Mouse (Mus musculus) olfactory bulb, adult 2 months (tissue): ENCODE data around the gene Dact2. TPM values are rescaled to one million over a fixed set of nuclear protein-coding genes. Genes with fewer than 3 reads are reported as not detected.

Experiments
- H3K27ac ChIP-seq: fragments of 200-500 bp; 2 replicates; pipeline ENCODE4 v1.5.1; 2012; ENCODE audit warnings: low read depth, low read length; ENCODE audit not compliant: insufficient read depth
- H3K4me1 ChIP-seq: fragments of 200-500 bp; 2 replicates; pipeline ENCODE4 v1.6.1; 2012; ENCODE audit warnings: low read length; ENCODE audit not compliant: control insufficient read depth, insufficient read depth
- H3K4me3 ChIP-seq: fragments of 200-500 bp; 2 replicates; pipeline ENCODE4 v1.5.1; 2012; ENCODE audit warnings: mild to moderate bottlenecking, low read depth, low read length, moderate library complexity; ENCODE audit not compliant: insufficient read depth
- CTCF ChIP-seq: fragments of 200-500 bp; IDR thresholded peaks from 2 replicates; pipeline ENCODE4 v1.5.1; 2012; ENCODE audit warnings: low read depth, mild to moderate bottlenecking, low read length, moderate library complexity; ENCODE audit not compliant: insufficient read depth
- POLR2A ChIP-seq: fragments of 200-500 bp; IDR thresholded peaks from 2 replicates; pipeline ENCODE4 v1.6.1; 2012; ENCODE audit warnings: mild to moderate bottlenecking, low read depth, low read length, moderate library complexity; ENCODE audit not compliant: insufficient read depth
- WGBS: fragments of 180-500 bp; shearing (Covaris S2); methylation state at CpG from one replicate; pipeline ENCODE4 v1.1.7; 2018; 5-methylcytosine and 5-hydroxymethylcytosine counted together
- polyA plus RNA-seq: library from polyadenylated mRNA; stranded (reverse); fragments of >200 nt; gene quantifications from 2 replicates; pipeline ENCODE4 v1.2.4, GENCODE M21; 2012; ENCODE audit warnings: low replicate concordance; ENCODE audit not compliant: missing spikeins, insufficient read depth, insufficient read length

Dact2 gene
- polyA plus RNA-seq, 1 experiment, result not detected

DNA sequence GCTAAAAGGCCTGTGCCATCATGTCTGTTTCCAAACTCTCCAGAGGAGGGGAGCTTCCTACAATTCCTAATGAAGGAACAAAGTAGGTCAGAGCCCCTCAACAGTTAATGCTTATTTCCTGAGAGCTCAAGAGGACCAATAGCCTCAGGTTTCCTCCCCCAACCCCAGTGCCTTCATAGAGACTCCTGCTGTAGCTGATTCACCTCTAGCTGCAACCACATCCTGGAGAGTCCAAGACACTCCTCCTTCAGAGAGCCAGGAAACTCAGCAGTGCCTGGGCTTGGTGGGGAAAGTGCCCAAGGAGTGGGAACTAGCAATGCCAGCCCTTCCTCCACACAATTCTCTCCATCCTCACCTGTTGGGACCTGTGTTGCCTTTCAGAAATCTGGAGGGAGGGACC lies 31.4 kb downstream of the Dact2 start:
- peaks cover 27% of the 10 kb centered on the region for H3K4me1 ChIP-seq
- TF ChIP-seq CTCF, result no peak
- TF ChIP-seq POLR2A, result no peak
- H3K4me3 ChIP-seq, result no peak overlapping the region
- H3K27ac ChIP-seq, result no peak overlapping the region

DNA sequence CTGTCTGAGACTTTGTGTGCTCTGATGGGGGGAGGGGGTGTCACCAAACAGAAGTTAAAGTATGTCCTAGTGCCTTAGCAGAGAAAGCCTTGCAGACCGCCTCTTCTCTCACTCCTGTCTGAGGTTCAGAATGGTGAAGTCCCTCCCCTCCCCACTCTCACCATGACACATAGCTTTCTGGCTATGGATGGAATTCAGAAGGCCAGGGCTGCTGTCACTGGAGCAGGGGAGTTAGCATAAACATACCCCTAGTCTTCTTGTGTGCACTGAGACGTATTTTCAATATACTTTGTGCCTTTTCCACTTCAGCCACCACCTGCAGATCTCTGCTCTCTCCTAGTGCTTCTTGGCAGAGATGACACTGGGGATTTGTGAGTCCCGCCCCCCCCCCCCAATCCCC lies 31.9 kb downstream of the Dact2 start:
- H3K4me1 ChIP-seq, result peaks cover 29% of the 10 kb centered on the region
- no peak for TF ChIP-seq CTCF
- no peak for TF ChIP-seq POLR2A
- WGBS, result 62% methylated on average over 3 of the region's 3 CpGs
- H3K27ac ChIP-seq, result no peak overlapping the region
- no peak overlapping the region for H3K4me3 ChIP-seq

DNA sequence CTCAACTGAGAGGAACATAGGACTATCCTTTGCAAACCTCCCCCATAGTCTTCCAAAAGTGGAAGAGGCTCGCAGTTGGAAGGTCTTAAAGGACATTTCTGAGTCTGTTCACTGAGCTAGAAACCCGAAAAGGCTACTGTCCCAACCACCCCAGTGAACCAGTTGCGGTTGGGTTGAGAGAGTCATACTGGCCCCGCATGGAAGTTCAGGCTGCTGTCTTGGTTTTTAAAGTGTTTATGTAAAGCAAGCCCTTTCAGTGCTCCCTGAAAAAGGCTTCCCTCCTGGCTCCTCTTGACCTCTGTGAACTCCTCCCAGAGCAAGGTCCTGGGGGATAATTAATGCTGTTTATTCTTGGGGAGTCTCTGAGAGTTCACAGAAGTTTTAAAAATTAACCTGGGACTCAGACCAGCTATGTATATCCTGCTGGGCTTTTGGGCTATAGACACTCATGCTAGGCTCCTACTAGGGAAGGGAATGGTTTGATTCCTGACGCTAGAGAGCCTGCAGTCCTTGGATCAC lies 33.1 kb downstream of the Dact2 start:
- 87% methylated on average over 5 of the region's 5 CpGs for WGBS
- Histone ChIP-seq H3K27ac (no peak overlapping the region), H3K4me1 (peaks cover 30% of the 10 kb centered on the region), H3K4me3 (no peak overlapping the region)
- TF ChIP-seq POLR2A (no peak), CTCF (no peak)

- no peak overlapping the region for H3K4me3 ChIP-seq
- TF ChIP-seq POLR2A (no peak), CTCF (no peak)
- WGBS, result 87% methylated on average over 11 of the region's 11 CpGs
- H3K27ac ChIP-seq, result no peak overlapping the region
- peaks cover 35% of the 10 kb centered on the region for H3K4me1 ChIP-seq
These were observed 34.7 kb downstream of the Dact2 start for GRCm38 (mm10) chr17:14169431-14169830.

- Histone ChIP-seq H3K4me1 (peaks cover 29% of the 10 kb centered on the region), H3K27ac (no peak overlapping the region), H3K4me3 (no peak overlapping the region)
- WGBS, result 49% methylated on average over 5 of the region's 5 CpGs
- TF ChIP-seq POLR2A (no peak), CTCF (no peak)
These were observed 36.5 kb downstream of the Dact2 start for GRCm38 (mm10) chr17:14167594-14167993.

- H3K27ac ChIP-seq, result no peak overlapping the region
- no peak overlapping the region for H3K4me3 ChIP-seq
- peaks cover 29% of the 10 kb centered on the region for H3K4me1 ChIP-seq
- TF ChIP-seq CTCF (no peak), POLR2A (no peak)
- WGBS, result 77% methylated on average over 6 of the region's 6 CpGs
These were observed 37.2 kb downstream of the Dact2 start for GRCm38 (mm10) chr17:14166746-14167432.

- H3K4me3 ChIP-seq, result no peak overlapping the region
- no peak overlapping the region for H3K27ac ChIP-seq
- WGBS, result 58% methylated on average over 9 of the region's 9 CpGs
- peaks cover 29% of the 10 kb centered on the region for H3K4me1 ChIP-seq
- no peak for TF ChIP-seq CTCF
- no peak for TF ChIP-seq POLR2A
These were observed 38.0 kb downstream of the Dact2 start for GRCm38 (mm10) chr17:14165934-14166610.

DNA sequence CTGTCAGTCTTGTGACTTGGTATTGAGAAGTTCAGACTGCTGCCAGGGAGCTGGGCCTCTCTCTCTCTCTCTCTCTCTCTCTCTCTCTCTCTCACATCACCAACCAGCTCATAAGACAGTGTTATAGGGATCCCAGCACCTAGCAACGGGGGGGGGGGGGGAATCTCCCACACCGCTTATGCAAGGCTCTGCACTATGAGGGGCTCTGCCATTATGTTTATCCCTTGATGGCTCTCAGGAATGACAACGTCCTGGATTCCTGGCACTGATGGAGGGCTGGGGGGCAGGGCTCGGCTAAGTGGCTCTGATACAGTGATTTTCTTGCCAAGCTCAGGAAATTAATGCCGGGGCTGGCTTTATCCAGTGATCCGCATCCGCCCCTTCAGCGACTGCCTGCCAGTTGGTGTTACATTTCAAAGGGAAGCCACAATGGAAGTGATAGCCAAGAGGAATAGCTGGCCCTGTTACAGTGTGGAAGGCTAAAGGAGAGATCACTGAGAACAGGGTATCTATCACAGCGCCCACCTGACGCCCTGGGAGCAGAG lies 38.7 kb downstream of the Dact2 start:
- H3K27ac ChIP-seq, result no peak overlapping the region
- H3K4me3 ChIP-seq, result no peak overlapping the region
- TF ChIP-seq CTCF, result no peak
- TF ChIP-seq POLR2A, result no peak
- WGBS, result 8% methylated on average over 10 of the region's 10 CpGs
- peaks cover 29% of the 10 kb centered on the region for H3K4me1 ChIP-seq

- no peak overlapping the region for H3K27ac ChIP-seq
- no peak overlapping the region for H3K4me3 ChIP-seq
- TF ChIP-seq CTCF, result no peak
- TF ChIP-seq POLR2A, result no peak
- peaks cover 17% of the 10 kb centered on the region for H3K4me1 ChIP-seq
- 93% methylated on average over 3 of the region's 3 CpGs for WGBS
These were observed 43.3 kb downstream of the Dact2 start for GRCm38 (mm10) chr17:14160846-14161245.
